Mouse (Mus musculus): ENCODE results near the gene Pithd1.

DNA sequence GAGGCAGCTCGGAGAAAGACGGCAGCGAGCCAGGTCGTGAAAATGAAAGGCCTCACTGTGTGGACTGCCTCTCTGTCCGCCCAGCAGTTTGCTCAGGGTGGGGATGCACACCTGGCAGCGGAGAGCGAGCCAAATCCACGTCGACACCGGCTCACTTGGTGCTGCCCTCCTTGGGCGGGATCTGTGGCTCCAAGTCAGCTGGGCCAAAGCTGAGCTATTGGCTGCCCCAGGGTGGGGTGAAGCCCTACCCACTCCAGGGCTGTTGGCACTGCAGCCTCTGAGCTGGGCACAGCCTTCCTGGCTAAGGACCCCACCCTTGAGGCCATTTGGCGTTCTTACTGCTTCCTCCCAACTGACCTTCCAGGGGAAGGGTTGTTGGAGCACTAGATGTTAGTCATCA, 22.6 kb downstream of the Pithd1 start:
- TF ChIP-seq ZC3H11A (IDR thresholded peaks at IDR 0.05; ENCODE audit: low read depth, low read length) (no peak), E2F4 (IDR thresholded peaks at IDR 0.05; ENCODE audit: borderline replicate concordance, low read depth, low read length) (no peak), POLR2A (IDR thresholded peaks at IDR 0.05; ENCODE audit: control insufficient read depth in 1 of 2, insufficient read depth in 1 of 2, low read depth in 1 of 2, low read length in 2 of 2, poor library complexity in 1 of 2) (no peak; a peak in 1 of 4 replicates), CTCF (IDR thresholded peaks at IDR 0.05 in 2 of 3, conservative IDR thresholded peaks at IDR 0.05 in 1 of 3; ENCODE audit: control insufficient read depth in 1 of 3, insufficient read depth in 1 of 3, low read depth in 2 of 3, low read length in 3 of 3, poor library complexity in 1 of 3, severe bottlenecking in 1 of 3) (no peak), GATA1 (IDR thresholded peaks at IDR 0.05; ENCODE audit: low read depth, low read length) (no peak), TBP (IDR thresholded peaks at IDR 0.05; ENCODE audit: low read depth, low read length) (no peak), CHD2 (IDR thresholded peaks at IDR 0.05; ENCODE audit: low read length) (no peak), EP300 (IDR thresholded peaks at IDR 0.05; ENCODE audit: low read depth in 1 of 2, low read length in 2 of 2) (no peak), UBTF (IDR thresholded peaks at IDR 0.05; ENCODE audit: borderline replicate concordance, insufficient read depth, low read depth, low read length) (no peak), USF2 (IDR thresholded peaks at IDR 0.05; ENCODE audit: borderline replicate concordance in 1 of 2, insufficient read depth in 1 of 2, low read depth in 1 of 2, low read length in 2 of 2) (no peak)
